Mouse (Mus musculus): Measurements from ENCODE around the gene C1d. TPM values are rescaled to one million over a fixed set of nuclear protein-coding genes. Genes with fewer than 3 reads are reported as not detected.
A peak's percentile ranks its signal among the peaks of the same experiment; 100 is the strongest.

Gene C1d
- 102 and 146 TPM in 2 replicates for polyA plus RNA-seq (2014; fragmentation: Nextera tagmentation; extraction: Ambion mirVana)

- peak within 1 kb of the TSS; percentile 54 for H3K4me2 ChIP-seq (replicated peaks; ENCODE audit: low read depth, low read length)
- H3K9me3 ChIP-seq (ENCODE audit: control insufficient read depth, low read length): no peaks in the 10 kb centered on the region
- H3K36me3 ChIP-seq (ENCODE audit: control insufficient read depth, insufficient read depth, low read length): no peaks in the 10 kb centered on the region
- H3K4me1 ChIP-seq (ENCODE audit: control insufficient read depth, insufficient read depth, low read length): peaks cover 7% of the 10 kb centered on the region; the same call in 1 of the 2 replicates
- H3K27ac ChIP-seq (ENCODE audit: low read depth, low read length): peak within 1 kb of the TSS; percentile 82
- H3K4me3 ChIP-seq (ENCODE audit: low read length): peak within 1 kb of the TSS; percentile 77
- peak within 1 kb of the TSS; percentile 91 for H3K9ac ChIP-seq (ENCODE audit: low read depth, low read length)
- ATAC-seq (ENCODE audit: low FRiP score, low TSS enrichment): peak; percentile 94
- H3K27me3 ChIP-seq (ENCODE audit: control insufficient read depth, insufficient read depth, low read length): no peaks in the 10 kb centered on the region
- under 1% methylated on average over 33 of the region's 33 CpGs for WGBS
These were observed at the start of gene C1d for GRCm38 (mm10) chr11:17257443-17257842. TSS of gene C1d (plus strand) at chr11:17257579.

DNA sequence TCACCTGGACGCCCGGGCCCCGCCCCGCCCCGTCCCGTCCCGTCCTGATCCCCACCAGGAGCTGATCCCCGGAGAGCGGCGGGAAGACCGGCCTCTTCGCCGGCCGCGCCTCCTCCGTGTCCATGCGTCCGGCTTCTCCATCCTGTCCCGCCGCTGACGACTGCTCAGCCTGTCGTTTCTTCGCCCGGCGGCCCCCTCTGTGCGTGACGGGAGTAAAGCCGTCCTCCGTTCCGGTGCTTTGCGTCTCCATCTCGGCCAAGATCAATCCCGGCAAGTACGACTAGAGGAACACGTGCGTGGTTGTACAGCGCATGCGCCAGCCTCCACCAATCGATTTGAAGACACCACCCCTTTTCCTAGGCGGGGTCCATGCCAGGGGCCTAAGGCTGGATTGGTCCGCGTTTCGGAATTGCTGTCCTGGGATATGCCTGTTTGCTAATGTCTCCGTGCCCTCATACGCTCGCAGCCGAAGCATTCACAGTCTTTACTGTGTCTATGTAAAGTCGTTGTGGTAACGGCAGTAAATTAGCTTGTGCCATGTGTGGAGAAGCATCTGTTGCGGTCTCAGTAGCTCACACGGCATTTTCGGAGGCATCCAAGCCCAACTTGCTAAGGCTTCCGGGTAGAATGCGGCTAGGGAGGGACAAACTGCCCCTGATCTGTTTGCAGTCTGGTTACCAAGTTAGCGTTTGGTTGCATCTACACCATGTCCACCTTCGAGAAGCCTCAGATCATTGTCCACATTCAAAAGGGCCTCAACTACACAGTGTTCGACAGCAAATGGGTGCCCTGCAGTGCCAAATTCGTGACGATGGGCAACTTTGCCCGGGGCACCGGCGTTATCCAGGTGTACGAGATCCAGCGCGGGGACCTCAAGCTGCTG is 45.9 kb upstream of the C1d start, which contains the start of gene Pno1:
Pno1 (minus strand) TSS at position 311 of the 883 bp plus-strand sequence.
- Histone ChIP-seq H3K9me3 (ENCODE audit: control insufficient read depth, low read length) (no peaks in the 10 kb centered on the region), H3K9ac (ENCODE audit: low read depth, low read length) (peak within 1 kb of the TSS; percentile 84), H3K4me1 (ENCODE audit: control insufficient read depth, insufficient read depth, low read length) (0 out of 2 replicates have a peak, but pooled peaks cover 9% of the 10 kb centered on the region), H3K27me3 (ENCODE audit: control insufficient read depth, insufficient read depth, low read length) (no peaks in the 10 kb centered on the region), H3K36me3 (ENCODE audit: control insufficient read depth, insufficient read depth, low read length) (peaks cover 23% of the 10 kb centered on the region), H3K27ac (ENCODE audit: low read depth, low read length) (peak within 1 kb of the TSS; percentile 66; the same call in 1 of the 2 replicates), H3K4me2 (replicated peaks; ENCODE audit: low read depth, low read length) (peak within 1 kb of the TSS; percentile 62), H3K4me3 (ENCODE audit: low read length) (peak within 1 kb of the TSS; percentile 68)
- WGBS: under 1% methylated on average over 65 of the region's 65 CpGs
- peak; percentile 99 for ATAC-seq (ENCODE audit: low FRiP score, low TSS enrichment)

- no peaks in the 10 kb centered on the region for H3K27me3 ChIP-seq (ENCODE audit: control insufficient read depth, insufficient read depth, low read length)
- 3% methylated on average over 10 of the region's 10 CpGs for WGBS
- peak overlapping the region; percentile 62 for H3K4me2 ChIP-seq (replicated peaks; ENCODE audit: low read depth, low read length)
- peak overlapping the region; percentile 68 for H3K4me3 ChIP-seq (ENCODE audit: low read length)
- H3K4me1 ChIP-seq (ENCODE audit: control insufficient read depth, insufficient read depth, low read length): 0 out of 2 replicates have a peak, but pooled peaks cover 9% of the 10 kb centered on the region
- H3K27ac ChIP-seq (ENCODE audit: low read depth, low read length): no peak overlapping the region
- ATAC-seq (ENCODE audit: low FRiP score, low TSS enrichment): no peak
- peak overlapping the region; percentile 84 for H3K9ac ChIP-seq (ENCODE audit: low read depth, low read length)
- H3K36me3 ChIP-seq (ENCODE audit: control insufficient read depth, insufficient read depth, low read length): peaks cover 17% of the 10 kb centered on the region
- H3K9me3 ChIP-seq (ENCODE audit: control insufficient read depth, low read length): no peaks in the 10 kb centered on the region
These were observed 45.3 kb upstream of the C1d start for GRCm38 (mm10) chr11:17212141-17212495.

DNA sequence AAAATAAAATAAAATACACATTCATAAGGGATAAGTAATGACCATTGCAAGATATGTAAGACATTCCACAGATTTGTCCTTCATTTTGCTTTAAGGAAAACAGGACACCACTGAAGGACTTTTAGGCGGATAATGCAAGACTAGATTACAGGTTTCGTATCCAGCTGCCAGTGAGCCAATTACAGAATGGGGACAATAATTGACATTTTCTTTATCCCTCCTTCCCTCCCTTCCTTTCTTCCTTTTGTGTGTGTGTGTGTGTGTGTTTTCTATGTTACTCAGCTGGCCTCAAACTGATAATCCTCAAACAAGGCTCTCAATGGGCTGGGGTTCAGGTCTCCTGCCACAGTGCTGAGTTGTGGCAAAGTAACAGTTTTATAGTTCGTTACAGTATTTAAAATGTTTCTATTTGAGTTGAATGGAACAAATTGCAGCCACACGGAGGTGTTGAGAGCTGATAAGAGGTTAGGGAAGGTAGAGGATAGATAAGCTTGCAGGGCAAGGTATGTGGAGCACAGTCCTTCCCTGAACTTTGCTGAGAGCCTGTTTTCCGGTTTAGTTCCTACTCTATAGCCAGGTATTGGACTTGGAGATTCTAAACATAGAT is 44.4 kb upstream of the C1d start:
- 81% methylated on average over 5 of the region's 5 CpGs for WGBS
- H3K4me1 ChIP-seq (ENCODE audit: control insufficient read depth, insufficient read depth, low read length): 0 out of 2 replicates have a peak, but pooled peaks cover 9% of the 10 kb centered on the region
- H3K4me2 ChIP-seq (replicated peaks; ENCODE audit: low read depth, low read length): peak overlapping the region; percentile 62
- H3K9ac ChIP-seq (ENCODE audit: low read depth, low read length): peak overlapping the region; percentile 84; the same call in 1 of the 2 replicates
- H3K27me3 ChIP-seq (ENCODE audit: control insufficient read depth, insufficient read depth, low read length): no peaks in the 10 kb centered on the region
- no peak for ATAC-seq (ENCODE audit: low FRiP score, low TSS enrichment)
- H3K36me3 ChIP-seq (ENCODE audit: control insufficient read depth, insufficient read depth, low read length): peaks cover 11% of the 10 kb centered on the region
- peak overlapping the region; percentile 68; the same call in 1 of the 2 replicates for H3K4me3 ChIP-seq (ENCODE audit: low read length)
- no peaks in the 10 kb centered on the region for H3K9me3 ChIP-seq (ENCODE audit: control insufficient read depth, low read length)
- no peak overlapping the region for H3K27ac ChIP-seq (ENCODE audit: low read depth, low read length)

DNA sequence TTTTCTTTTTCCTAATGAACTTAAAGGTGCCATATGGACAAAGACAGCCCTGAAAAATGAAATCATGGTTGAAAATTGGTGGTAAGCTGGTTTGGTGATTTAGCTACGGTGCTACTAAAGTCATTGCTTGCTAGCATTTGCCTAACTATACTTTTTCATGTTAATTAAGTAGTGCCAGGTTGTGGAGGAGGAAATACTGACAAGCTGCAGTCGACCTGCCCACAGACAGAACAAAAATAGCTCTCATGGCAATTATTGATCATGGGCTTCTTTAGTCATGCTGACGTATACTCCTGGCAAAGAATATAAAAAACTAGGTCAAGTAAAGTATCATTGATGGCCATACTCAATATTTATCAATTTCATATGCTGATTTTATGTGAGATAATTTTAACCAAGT is 41.9 kb upstream of the C1d start:
- 89% methylated on average over 3 of the region's 3 CpGs for WGBS
- no peak overlapping the region for H3K27ac ChIP-seq (ENCODE audit: low read depth, low read length)
- no peak overlapping the region for H3K4me2 ChIP-seq (replicated peaks; ENCODE audit: low read depth, low read length)
- no peak for ATAC-seq (ENCODE audit: low FRiP score, low TSS enrichment)
- 0 out of 2 replicates have a peak, but pooled peaks cover 9% of the 10 kb centered on the region for H3K4me1 ChIP-seq (ENCODE audit: control insufficient read depth, insufficient read depth, low read length)
- no peak overlapping the region for H3K4me3 ChIP-seq (ENCODE audit: low read length)
- H3K27me3 ChIP-seq (ENCODE audit: control insufficient read depth, insufficient read depth, low read length): no peaks in the 10 kb centered on the region
- no peaks in the 10 kb centered on the region for H3K36me3 ChIP-seq (ENCODE audit: control insufficient read depth, insufficient read depth, low read length)
- H3K9me3 ChIP-seq (ENCODE audit: control insufficient read depth, low read length): no peaks in the 10 kb centered on the region
- no peak overlapping the region for H3K9ac ChIP-seq (ENCODE audit: low read depth, low read length)

DNA sequence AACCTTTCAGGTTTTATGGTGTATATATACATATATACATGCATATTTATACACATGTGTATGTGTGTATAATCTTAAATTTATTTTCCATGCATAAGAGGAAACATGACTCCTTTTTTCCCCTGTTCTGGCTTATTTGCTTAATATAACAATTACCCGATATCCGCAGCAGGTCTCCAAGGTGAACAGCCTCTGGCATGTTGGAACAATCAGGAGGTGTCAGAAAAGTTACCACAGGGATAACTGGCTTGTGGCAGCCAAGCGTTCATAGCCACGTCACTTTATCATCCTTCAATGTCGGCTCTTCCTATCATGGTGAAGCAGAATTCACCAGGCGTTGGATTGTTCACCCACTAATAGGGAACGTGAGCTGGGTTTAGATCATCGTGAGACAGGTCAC is 36.3 kb upstream of the C1d start:
- Histone ChIP-seq H3K4me3 (ENCODE audit: low read length) (no peak overlapping the region), H3K36me3 (ENCODE audit: control insufficient read depth, insufficient read depth, low read length) (peaks cover 3% of the 10 kb centered on the region; the same call in 1 of the 2 replicates), H3K4me2 (replicated peaks; ENCODE audit: low read depth, low read length) (no peak overlapping the region), H3K9me3 (ENCODE audit: control insufficient read depth, low read length) (no peaks in the 10 kb centered on the region), H3K4me1 (ENCODE audit: control insufficient read depth, insufficient read depth, low read length) (no peaks in the 10 kb centered on the region), H3K9ac (ENCODE audit: low read depth, low read length) (no peak overlapping the region), H3K27ac (ENCODE audit: low read depth, low read length) (no peak overlapping the region), H3K27me3 (ENCODE audit: control insufficient read depth, insufficient read depth, low read length) (no peaks in the 10 kb centered on the region)
- WGBS: 92% methylated on average over 8 of the region's 8 CpGs
- no peak for ATAC-seq (ENCODE audit: low FRiP score, low TSS enrichment)

DNA sequence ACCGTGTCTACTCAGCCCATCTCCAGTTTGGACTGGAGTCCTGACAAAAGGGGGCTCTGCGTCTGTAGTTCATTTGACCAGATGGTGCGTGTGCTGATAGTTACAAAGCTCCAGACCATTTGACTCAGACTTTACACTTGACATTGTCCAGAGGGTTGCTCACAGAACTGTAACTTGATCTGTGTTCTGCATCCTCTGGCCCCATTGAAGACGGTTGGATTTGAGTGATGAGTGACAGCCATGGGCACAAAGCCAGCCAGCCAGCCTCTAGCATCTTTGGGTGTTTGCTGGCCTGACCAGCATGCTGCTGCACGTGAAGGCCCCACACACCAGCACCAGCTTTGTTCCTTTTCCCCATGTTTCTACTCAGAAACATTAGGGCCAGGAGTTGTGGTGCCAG is 24.6 kb upstream of the C1d start:
- Histone ChIP-seq H3K27me3 (ENCODE audit: control insufficient read depth, insufficient read depth, low read length) (no peaks in the 10 kb centered on the region), H3K4me2 (replicated peaks; ENCODE audit: low read depth, low read length) (no peak overlapping the region), H3K4me1 (ENCODE audit: control insufficient read depth, insufficient read depth, low read length) (no peaks in the 10 kb centered on the region), H3K9me3 (ENCODE audit: control insufficient read depth, low read length) (no peaks in the 10 kb centered on the region), H3K36me3 (ENCODE audit: control insufficient read depth, insufficient read depth, low read length) (peaks cover 22% of the 10 kb centered on the region), H3K4me3 (ENCODE audit: low read length) (no peak overlapping the region), H3K27ac (ENCODE audit: low read depth, low read length) (no peak overlapping the region), H3K9ac (ENCODE audit: low read depth, low read length) (no peak overlapping the region)
- 79% methylated on average over 5 of the region's 5 CpGs for WGBS
- ATAC-seq (ENCODE audit: low FRiP score, low TSS enrichment): no peak

GRCm38 (mm10) chr11:17236449-17237037 is 20.8 kb upstream of the C1d start:
- no peaks in the 10 kb centered on the region for H3K9me3 ChIP-seq (ENCODE audit: control insufficient read depth, low read length)
- no peaks in the 10 kb centered on the region for H3K4me1 ChIP-seq (ENCODE audit: control insufficient read depth, insufficient read depth, low read length)
- H3K9ac ChIP-seq (ENCODE audit: low read depth, low read length): no peak overlapping the region
- 78% methylated on average over 5 of the region's 5 CpGs for WGBS
- H3K4me2 ChIP-seq (replicated peaks; ENCODE audit: low read depth, low read length): no peak overlapping the region
- no peak for ATAC-seq (ENCODE audit: low FRiP score, low TSS enrichment)
- peaks cover 13% of the 10 kb centered on the region; the same call in 1 of the 2 replicates for H3K36me3 ChIP-seq (ENCODE audit: control insufficient read depth, insufficient read depth, low read length)
- H3K27ac ChIP-seq (ENCODE audit: low read depth, low read length): no peak overlapping the region
- no peaks in the 10 kb centered on the region for H3K27me3 ChIP-seq (ENCODE audit: control insufficient read depth, insufficient read depth, low read length)
- H3K4me3 ChIP-seq (ENCODE audit: low read length): no peak overlapping the region
